Mouse (Mus musculus) forebrain, embryonic 10.5 days (tissue): ENCODE data around the gene Ptprm. TPM values are rescaled to one million over a fixed set of nuclear protein-coding genes. Genes with fewer than 3 reads are reported as not detected.

Experiments used
- DNase-seq: peaks from one replicate; pipeline ENCODE4 v3.0.0-alpha.2; 2017; ENCODE audit warnings: low spot score; ENCODE audit errors: extremely low spot score
- H3K27ac ChIP-seq: fragments of 300-500 bp; sonication (generic); 2 replicates; pipeline ENCODE4 v1.5.1; 2016; ENCODE audit warnings: mild to moderate bottlenecking
- H3K27me3 ChIP-seq: fragments of 300-500 bp; sonication (generic); 2 replicates; pipeline ENCODE4 v1.6.1; 2016; ENCODE audit warnings: mild to moderate bottlenecking; ENCODE audit not compliant: poor library complexity, severe bottlenecking
- H3K36me3 ChIP-seq: fragments of 300-500 bp; sonication (generic); replicated peaks from 2 replicates; pipeline ENCODE4 v1.6.1; 2016; ENCODE audit warnings: mild to moderate bottlenecking, moderate library complexity
- H3K4me1 ChIP-seq: fragments of 300-500 bp; sonication (generic); 2 replicates; pipeline ENCODE4 v1.6.1; 2016
- H3K4me3 ChIP-seq: fragments of 300-500 bp; sonication (generic); 2 replicates; pipeline ENCODE4 v1.5.1; 2016; ENCODE audit warnings: mild to moderate bottlenecking, moderate library complexity
- H3K9me3 ChIP-seq: fragments of 300-500 bp; sonication (generic); 2 replicates; pipeline ENCODE4 v1.6.1; 2016; ENCODE audit warnings: mild to moderate bottlenecking, moderate library complexity
- WGBS: fragments of 180-500 bp; shearing (Covaris S2); methylation state at CpG from one replicate; pipeline ENCODE4 v1.1.7; 2016; 5-methylcytosine and 5-hydroxymethylcytosine counted together
- polyA plus RNA-seq: library from polyadenylated mRNA; unstranded; fragments of >200 nt; fragmentation: Nextera tagmentation; extraction: Ambion mirVana; gene quantifications from 2 replicates; pipeline ENCODE4 v1.2.1, GENCODE M21; 2016

Ptprm gene
- polyA plus RNA-seq, 1 experiment from 2014 or later = 8.4 TPM

DNA sequence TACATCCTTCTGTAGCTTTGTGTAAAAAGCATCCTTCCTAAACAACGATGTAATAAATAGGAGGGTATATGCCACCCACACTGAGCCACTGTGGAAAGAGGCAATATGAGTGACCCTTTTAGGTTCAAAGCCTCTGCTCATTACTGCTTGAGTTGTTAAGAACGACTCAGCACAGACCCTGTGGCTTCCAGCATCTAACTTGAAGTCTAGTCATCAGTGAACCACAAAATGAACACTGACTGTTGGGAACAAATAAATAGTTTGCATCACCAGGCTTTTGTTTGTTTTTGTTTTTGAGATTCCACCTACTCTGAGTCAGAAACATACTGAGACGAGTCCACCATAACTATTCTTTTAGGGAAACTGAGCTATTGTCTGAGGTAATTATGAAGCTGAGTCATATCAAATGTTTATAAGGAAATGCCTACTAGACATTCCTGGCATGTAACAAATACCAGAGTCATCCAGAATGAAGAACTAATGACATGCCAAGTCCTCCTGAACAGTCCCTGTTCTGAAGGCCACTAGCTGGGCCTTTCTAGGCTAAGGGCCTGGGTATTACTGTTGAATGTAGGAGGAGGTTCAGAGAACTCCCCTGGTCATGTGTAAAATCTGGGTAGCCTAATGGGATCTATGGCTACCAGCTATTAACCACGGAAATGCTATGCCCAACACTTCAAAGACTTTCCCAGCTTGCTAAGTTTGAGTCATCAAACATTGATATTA, 603.6 kb downstream of the Ptprm start:
- Histone ChIP-seq H3K4me1 (peaks cover 5% of the 10 kb centered on the region; the same call in 1 of the 2 replicates), H3K9me3 (no peaks in the 10 kb centered on the region), H3K36me3 (no peaks in the 10 kb centered on the region), H3K27me3 (no peaks in the 10 kb centered on the region), H3K4me3 (no peak overlapping the region), H3K27ac (no peak overlapping the region)
- WGBS = 85% methylated on average over 4 of the region's 4 CpGs
- DNase-seq = no peak

DNA sequence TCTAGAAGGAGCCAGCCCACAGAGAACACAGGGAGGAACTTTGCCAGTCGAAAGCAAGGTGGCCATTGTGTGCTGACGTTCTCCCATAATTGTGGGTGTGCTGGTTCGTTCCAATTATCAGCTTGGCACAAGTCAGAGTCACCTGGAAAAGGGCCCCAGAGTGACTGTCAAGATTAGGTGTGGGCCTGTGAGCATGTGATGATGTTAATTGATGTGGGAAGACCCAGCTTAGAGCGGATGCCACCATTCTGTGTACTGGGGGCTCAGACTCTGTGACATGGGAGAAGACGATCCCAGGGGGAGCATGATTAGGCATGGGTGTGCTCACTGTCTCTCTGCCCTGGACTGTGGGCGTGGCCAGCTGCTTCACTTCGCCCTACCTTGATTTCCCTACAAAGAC, 604.3 kb downstream of the Ptprm start:
- no peaks in the 10 kb centered on the region for H3K4me1 ChIP-seq
- no peaks in the 10 kb centered on the region for H3K9me3 ChIP-seq
- H3K27ac ChIP-seq = no peak overlapping the region
- no peak overlapping the region for H3K4me3 ChIP-seq
- H3K36me3 ChIP-seq = no peaks in the 10 kb centered on the region
- WGBS = 85% methylated on average over 7 of the region's 7 CpGs
- no peaks in the 10 kb centered on the region for H3K27me3 ChIP-seq
- no peak for DNase-seq

DNA sequence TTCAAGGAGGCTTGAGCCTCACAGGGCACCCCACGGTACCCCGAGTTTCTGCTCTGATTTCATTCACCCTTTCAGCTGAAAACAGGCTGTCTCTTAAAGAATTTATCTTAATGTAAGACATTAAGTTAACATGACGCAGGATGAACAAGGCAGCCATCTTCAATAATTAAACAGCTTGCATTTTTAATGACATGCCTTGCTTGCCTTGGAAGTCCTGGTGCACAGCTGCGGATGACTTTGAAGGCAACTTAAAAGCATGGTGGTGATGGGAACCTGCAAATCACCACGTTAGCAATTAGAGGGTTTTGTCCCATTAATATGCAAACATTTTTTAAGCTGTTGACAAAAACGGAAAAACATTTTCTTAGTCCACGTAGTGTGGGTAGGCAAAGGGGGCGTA, 607.8 kb downstream of the Ptprm start:
- no peaks in the 10 kb centered on the region for H3K9me3 ChIP-seq
- H3K27me3 ChIP-seq = no peaks in the 10 kb centered on the region
- H3K27ac ChIP-seq = no peak overlapping the region
- no peak for DNase-seq
- WGBS = 90% methylated on average over 8 of the region's 8 CpGs
- no peaks in the 10 kb centered on the region for H3K4me1 ChIP-seq
- H3K4me3 ChIP-seq = no peak overlapping the region
- H3K36me3 ChIP-seq = no peaks in the 10 kb centered on the region

DNA sequence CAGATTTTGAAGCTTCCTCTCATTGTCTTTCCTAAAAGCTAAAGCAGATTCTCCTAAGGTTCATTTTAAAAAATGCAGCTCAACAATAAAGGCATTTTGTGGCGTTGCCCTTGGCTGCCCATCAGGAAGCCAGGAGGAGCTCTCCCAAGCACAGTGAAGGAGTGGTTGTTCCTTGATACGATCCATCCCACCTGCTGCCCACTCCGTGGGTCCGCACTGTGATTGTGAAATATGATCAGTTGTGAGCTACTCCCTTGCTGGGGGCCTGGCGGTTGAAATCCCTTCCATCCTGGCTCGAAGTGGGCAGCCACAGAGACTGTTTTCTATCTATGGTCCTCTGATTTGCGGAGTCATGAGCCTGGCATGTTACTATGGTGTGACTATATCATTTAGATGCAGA, 610.9 kb downstream of the Ptprm start:
- DNase-seq = no peak
- H3K9me3 ChIP-seq = no peaks in the 10 kb centered on the region
- WGBS = 83% methylated on average over 7 of the region's 7 CpGs
- no peaks in the 10 kb centered on the region for H3K36me3 ChIP-seq
- peaks cover 7% of the 10 kb centered on the region for H3K4me1 ChIP-seq
- H3K27ac ChIP-seq = no peak overlapping the region
- H3K27me3 ChIP-seq = no peaks in the 10 kb centered on the region
- no peak overlapping the region for H3K4me3 ChIP-seq

GRCm38 (mm10) chr17:66738779-66739345, 615.4 kb downstream of the Ptprm start:
- peaks cover 7% of the 10 kb centered on the region for H3K4me1 ChIP-seq
- no peaks in the 10 kb centered on the region for H3K27me3 ChIP-seq
- H3K27ac ChIP-seq = no peak overlapping the region
- no peak for DNase-seq
- H3K9me3 ChIP-seq = no peaks in the 10 kb centered on the region
- 79% methylated on average over 8 of the region's 8 CpGs for WGBS
- H3K36me3 ChIP-seq = no peaks in the 10 kb centered on the region
- H3K4me3 ChIP-seq = no peak overlapping the region

DNA sequence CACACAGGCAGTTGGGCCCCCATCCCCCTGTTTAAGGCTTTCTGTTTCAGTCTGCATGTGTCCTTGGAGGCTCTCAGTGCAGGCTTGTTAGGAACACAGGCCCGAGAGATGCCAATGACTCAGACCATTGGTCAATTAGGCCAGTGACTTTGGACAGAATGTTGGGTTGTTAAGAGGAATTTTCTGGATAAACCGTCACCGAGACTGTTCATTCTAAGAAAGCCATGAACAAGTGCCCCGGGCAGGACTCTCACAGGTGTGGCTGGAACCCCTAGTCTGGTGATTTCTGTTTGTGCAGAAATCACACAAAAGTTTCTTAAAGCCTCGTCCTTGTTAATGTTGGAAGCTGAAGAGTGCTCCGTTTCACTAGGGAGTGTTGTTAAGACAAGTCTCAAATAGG, 615.9 kb downstream of the Ptprm start:
- DNase-seq = no peak
- peaks cover 7% of the 10 kb centered on the region for H3K4me1 ChIP-seq
- no peak overlapping the region for H3K27ac ChIP-seq
- H3K4me3 ChIP-seq = no peak overlapping the region
- H3K27me3 ChIP-seq = no peaks in the 10 kb centered on the region
- WGBS = 86% methylated on average over 6 of the region's 6 CpGs
- no peaks in the 10 kb centered on the region for H3K36me3 ChIP-seq
- no peaks in the 10 kb centered on the region for H3K9me3 ChIP-seq

DNA sequence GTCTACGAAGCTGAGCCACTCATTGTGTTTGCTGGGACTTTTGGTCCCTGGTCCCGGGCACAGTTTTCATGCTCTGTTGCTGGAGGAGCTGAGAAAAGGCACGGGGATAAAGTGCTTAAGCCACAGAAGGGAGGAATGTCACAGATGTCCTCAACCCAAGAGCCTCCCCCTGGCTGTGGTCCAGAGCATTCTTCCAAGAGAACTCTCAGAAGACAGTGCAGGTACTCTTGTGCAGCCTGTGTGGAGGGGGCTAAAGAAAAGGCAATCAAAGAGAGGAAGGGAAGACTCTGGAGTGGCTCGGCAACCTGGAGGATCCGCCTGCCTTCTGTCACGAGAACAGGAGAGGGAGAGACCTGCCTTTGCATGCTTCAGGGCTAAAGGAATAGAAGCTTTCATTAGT, 617.8 kb downstream of the Ptprm start:
- 68% methylated on average over 6 of the region's 6 CpGs for WGBS
- Histone ChIP-seq H3K4me3 (no peak overlapping the region), H3K4me1 (peaks cover 7% of the 10 kb centered on the region), H3K27ac (no peak overlapping the region), H3K36me3 (no peaks in the 10 kb centered on the region), H3K9me3 (no peaks in the 10 kb centered on the region), H3K27me3 (no peaks in the 10 kb centered on the region)
- no peak for DNase-seq

- DNase-seq = no peak
- H3K27me3 ChIP-seq = no peaks in the 10 kb centered on the region
- H3K4me3 ChIP-seq = no peak overlapping the region
- 92% methylated on average over 12 of the region's 12 CpGs for WGBS
- peaks cover 7% of the 10 kb centered on the region for H3K4me1 ChIP-seq
- H3K9me3 ChIP-seq = no peaks in the 10 kb centered on the region
- H3K27ac ChIP-seq = no peak overlapping the region
- H3K36me3 ChIP-seq = no peaks in the 10 kb centered on the region
These were observed 620.7 kb downstream of the Ptprm start for GRCm38 (mm10) chr17:66733541-66733940.

DNA sequence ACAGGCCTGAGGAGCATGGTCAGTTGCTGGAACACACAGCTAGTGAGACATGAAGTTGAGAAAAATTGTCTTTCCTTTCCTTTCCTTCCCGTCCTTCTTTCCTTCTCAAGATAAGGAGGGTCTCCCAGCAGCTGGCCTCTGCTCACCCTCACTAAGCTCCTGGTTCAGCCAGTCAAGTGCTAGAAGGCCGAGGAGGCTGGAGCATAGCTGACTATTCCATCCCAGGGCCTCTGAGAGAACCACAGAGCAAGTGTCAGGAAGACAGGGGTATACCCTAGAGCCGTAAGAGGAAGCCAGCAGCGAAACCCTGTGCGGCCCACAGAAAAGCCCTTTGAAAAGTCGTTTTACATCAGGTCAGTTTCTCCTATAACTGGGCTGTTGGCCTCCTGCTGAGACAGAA, 624.3 kb downstream of the Ptprm start:
- WGBS = 67% methylated on average over 6 of the region's 6 CpGs
- DNase-seq = no peak
- no peaks in the 10 kb centered on the region for H3K9me3 ChIP-seq
- H3K4me1 ChIP-seq = peaks cover 6% of the 10 kb centered on the region; the same call in 1 of the 2 replicates
- no peaks in the 10 kb centered on the region for H3K27me3 ChIP-seq
- H3K4me3 ChIP-seq = no peak overlapping the region
- no peak overlapping the region for H3K27ac ChIP-seq
- H3K36me3 ChIP-seq = no peaks in the 10 kb centered on the region

DNA sequence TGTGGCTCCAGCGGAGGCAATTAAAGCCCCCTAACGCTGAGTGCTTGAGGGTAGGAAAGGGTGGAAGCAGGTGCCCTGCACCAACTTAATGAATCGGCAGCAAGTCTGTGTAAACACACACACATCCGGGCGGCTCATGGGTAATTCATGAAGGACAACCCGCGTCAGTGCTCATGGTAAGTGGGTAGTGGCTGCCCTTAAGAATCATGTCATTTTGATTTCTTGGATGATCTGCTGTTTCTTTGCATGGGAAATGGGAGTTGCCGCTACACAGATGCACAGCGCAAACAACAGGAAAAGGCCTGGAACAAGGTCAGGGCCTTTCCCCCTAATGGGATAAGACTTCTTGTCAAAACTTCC, 633.3 kb downstream of the Ptprm start:
- no peak overlapping the region for H3K27ac ChIP-seq
- no peaks in the 10 kb centered on the region for H3K27me3 ChIP-seq
- no peaks in the 10 kb centered on the region for H3K36me3 ChIP-seq
- 66% methylated on average over 9 of the region's 9 CpGs for WGBS
- H3K4me3 ChIP-seq = no peak overlapping the region
- peaks cover 7% of the 10 kb centered on the region; the same call in 1 of the 2 replicates for H3K4me1 ChIP-seq
- no peaks in the 10 kb centered on the region for H3K9me3 ChIP-seq
- no peak for DNase-seq

GRCm38 (mm10) chr17:66720200-66720991, 633.9 kb downstream of the Ptprm start:
- H3K4me3 ChIP-seq = no peak overlapping the region
- H3K27ac ChIP-seq = no peak overlapping the region
- WGBS = 62% methylated on average over 11 of the region's 11 CpGs
- peaks cover 7% of the 10 kb centered on the region; the same call in 1 of the 2 replicates for H3K4me1 ChIP-seq
- no peaks in the 10 kb centered on the region for H3K27me3 ChIP-seq
- no peaks in the 10 kb centered on the region for H3K36me3 ChIP-seq
- no peaks in the 10 kb centered on the region for H3K9me3 ChIP-seq
- no peak for DNase-seq

DNA sequence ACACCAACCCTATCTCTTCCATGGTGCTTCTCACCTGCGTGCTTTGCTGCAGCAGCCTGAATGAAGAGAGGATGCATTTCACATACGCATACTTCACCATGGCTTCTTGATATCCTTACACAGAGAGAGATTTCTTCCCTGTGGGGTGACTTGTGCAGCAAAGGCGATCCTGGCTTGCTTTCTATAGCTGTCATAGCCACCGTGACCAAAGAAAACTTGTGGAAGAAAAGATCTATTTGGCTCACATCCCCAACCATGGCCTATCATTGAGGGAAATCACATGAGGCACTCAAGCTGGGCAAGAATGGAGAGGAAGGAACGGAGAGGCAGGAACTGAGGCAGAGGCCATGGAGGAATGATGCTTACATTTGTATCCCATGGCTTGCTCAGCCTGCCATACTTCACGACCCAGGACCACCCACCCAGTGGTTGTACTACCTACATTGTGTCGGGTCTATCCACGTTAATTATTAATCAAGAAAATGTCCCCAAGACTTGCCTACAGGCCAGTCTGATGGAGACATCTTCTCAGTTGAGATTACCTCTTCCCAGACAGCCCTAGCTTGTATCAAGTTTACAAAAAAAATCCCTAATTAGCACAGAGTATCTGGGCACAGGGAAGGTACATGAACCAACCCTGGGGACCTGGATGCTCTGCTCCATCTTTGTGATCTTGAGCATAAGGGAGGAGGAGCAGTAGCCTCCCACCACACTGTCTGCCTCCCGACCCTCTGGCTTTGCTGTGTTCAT, 641.6 kb downstream of the Ptprm start:
- Histone ChIP-seq H3K9me3 (no peaks in the 10 kb centered on the region), H3K4me3 (no peak overlapping the region), H3K36me3 (no peaks in the 10 kb centered on the region), H3K4me1 (peaks cover 20% of the 10 kb centered on the region), H3K27ac (no peak overlapping the region), H3K27me3 (no peaks in the 10 kb centered on the region)
- no peak for DNase-seq
- WGBS = 87% methylated on average over 9 of the region's 9 CpGs
